Mouse (Mus musculus): ENCODE results near the gene Nfx1.

- TF ChIP-seq CTCF (IDR thresholded peaks at IDR 0.05; ENCODE audit: low read depth, low read length) (peak; percentile 64), POLR2A (IDR thresholded peaks at IDR 0.05; ENCODE audit: extremely low read depth, insufficient read depth, low read length) (no peak)
Observed at GRCm38 (mm10) chr4:40953521-40953920, 17.2 kb upstream of the Nfx1 start.
